Mouse (Mus musculus) urinary bladder, adult 2 months (tissue): ENCODE measurements around the gene Pde4a. TPM values are rescaled to one million over a fixed set of nuclear protein-coding genes. Genes with fewer than 3 reads are reported as not detected.
"Not testable (repeated sequence)": the region's sequence is repeated elsewhere in the genome, so short reads cannot be mapped to it uniquely, and the experiment has no call there.

Source experiments
- DNase-seq: peaks from one replicate; pipeline ENCODE4 v3.0.0; 2022; ENCODE audit warnings: low spot score
- polyA plus RNA-seq: library from polyadenylated mRNA; depleted of rRNA; stranded (reverse); fragments of >200 nt; gene quantifications from 2 replicates; pipeline ENCODE4 v1.2.3, GENCODE M21; 2012

The Pde4a gene
- polyA plus RNA-seq, 1 experiment, result 8.3 TPM

- DNase-seq, result no peak
These were observed 54.3 kb downstream of the Pde4a start for GRCm38 (mm10) chr9:21219820-21220219.

DNA sequence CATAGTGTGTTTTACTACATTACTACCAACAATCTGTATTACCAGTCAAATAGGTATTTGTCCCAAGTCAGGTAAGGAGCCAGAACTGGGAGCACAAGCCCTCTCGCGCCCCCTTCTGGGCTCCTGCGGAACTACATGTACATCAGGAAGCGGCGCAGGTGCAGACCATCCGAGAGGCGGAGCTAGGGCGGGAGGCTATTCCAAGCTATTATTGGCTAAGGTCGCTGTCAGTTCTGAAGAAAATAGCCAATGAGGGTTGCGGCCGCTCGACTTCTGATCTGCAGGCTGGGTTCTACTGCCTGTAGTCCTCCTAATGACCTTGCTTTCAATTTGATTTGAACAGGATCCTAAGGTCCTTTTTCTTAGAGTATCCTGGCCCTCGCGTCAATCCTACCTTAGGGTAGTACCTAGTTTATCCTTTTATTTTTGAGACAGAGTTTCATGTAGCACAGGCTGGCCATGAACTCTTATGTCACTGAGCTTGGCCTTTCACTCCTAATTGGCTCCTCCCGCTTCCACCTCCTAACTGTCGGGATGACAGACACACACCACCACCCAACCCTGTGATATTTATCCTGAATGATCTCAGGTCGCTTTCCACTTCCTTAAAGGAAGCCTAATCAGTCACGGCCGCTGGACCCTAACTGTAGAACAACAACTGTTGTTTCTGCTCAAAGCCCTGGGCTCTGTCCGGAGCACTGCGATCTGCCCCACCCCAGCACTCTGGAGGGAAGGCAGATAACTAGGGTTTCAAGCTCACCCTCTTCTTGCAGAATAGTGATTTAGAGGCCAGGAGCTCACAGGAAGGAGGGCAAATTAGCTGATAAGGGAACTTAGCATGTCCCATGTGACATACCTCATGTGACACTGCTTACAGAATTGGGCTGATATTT lies 55.2 kb downstream of the Pde4a start:
- peak; percentile 85 for DNase-seq

DNA sequence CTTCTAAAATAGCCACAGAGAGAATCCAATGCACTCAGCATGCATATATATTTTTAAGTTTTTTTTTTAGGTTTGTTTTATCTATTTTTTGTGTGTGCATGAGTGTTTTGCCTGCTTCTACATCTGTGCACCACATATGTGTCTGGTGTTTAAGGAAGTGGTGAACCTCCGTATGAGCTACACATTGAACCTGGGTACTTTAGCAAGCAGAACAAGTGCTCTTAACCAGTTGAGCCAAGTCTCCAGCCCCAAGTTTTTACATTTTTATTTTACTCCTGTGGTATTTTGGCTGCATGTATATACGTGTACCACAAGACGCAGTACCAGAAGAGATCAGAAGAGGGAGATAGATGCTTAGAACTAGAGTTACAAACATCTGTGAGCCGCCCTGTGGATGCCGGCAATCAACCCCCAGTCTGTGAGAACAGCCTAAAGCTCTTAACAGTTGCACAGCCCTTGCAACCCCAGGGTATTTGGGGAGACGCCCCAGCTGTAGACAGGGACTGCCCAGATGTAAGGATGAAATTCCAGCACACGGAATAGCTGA lies 55.9 kb downstream of the Pde4a start:
- no peak for DNase-seq

- DNase-seq, result not testable (repeated sequence)
These were observed 58.0 kb downstream of the Pde4a start for GRCm38 (mm10) chr9:21223490-21223889.

GRCm38 (mm10) chr9:21223906-21224305 lies 58.4 kb downstream of the Pde4a start:
- no peak for DNase-seq

GRCm38 (mm10) chr9:21224576-21225414 lies 59.3 kb downstream of the Pde4a start:
- DNase-seq, result no peak

GRCm38 (mm10) chr9:21225415-21225758 lies 59.9 kb downstream of the Pde4a start:
- no peak for DNase-seq

DNA sequence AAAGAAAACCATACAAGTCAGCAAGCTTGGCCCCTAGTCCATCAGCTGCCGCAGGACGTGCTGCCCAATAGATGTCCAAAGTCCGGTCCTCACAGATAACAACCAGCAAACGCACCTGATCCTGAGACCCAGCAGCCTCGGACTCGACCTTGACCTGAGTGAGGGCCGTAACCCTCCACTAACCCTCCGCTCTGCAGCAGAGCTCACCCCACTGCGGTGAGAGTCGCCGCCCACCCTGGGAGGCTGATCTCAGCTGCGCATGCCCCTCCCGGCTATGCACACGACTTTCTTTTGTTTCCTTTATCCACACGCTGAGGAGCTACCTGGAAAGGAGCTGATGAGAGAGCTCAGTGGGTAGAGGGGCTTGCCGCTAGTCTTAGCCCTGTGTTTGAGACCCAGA lies 61.8 kb downstream of the Pde4a start:
- no peak for DNase-seq

- DNase-seq, result no peak
These were observed 66.0 kb downstream of the Pde4a start for GRCm38 (mm10) chr9:21231551-21231950.

DNA sequence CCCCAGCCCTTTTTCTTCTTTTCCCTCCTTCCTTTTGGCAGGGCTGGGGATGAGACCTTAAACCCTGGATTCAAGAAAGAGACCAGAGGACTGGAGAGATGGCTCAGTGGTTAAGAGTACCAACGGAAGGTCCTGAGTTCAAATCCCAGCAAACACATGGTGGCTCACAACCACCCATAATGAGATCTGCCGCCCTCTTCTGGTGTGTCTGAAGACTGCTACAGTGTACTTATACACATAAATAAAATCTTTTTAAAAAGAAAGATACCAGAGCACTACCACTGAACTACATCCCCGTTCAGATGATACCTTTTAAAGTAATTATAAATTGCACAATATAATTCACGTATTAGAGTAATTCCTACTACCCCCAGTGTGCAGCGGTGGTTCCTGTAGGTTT lies 67.4 kb downstream of the Pde4a start:
- no peak for DNase-seq

- no peak for DNase-seq
These were observed 67.9 kb downstream of the Pde4a start for GRCm38 (mm10) chr9:21233366-21233765.

DNA sequence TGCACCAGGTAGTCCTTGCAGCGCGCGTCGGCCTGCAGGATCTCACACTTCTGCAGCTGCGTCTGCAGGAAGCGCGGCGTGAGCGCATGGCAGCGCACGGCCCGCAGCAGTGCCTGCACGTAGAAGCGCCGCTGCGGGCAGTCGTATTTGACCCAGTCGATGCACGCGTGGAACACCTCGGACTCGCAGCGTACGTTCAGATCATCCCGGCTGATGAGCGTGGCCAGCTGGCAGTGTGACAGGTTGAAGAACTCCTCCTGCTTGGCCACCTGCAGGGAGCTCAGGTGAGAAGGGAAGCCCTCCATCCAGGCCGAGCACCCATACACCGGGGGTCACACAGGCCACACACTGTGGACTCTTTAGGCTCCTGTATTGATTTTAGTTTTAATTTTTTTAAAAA lies 68.3 kb downstream of the Pde4a start:
- DNase-seq, result no peak

DNA sequence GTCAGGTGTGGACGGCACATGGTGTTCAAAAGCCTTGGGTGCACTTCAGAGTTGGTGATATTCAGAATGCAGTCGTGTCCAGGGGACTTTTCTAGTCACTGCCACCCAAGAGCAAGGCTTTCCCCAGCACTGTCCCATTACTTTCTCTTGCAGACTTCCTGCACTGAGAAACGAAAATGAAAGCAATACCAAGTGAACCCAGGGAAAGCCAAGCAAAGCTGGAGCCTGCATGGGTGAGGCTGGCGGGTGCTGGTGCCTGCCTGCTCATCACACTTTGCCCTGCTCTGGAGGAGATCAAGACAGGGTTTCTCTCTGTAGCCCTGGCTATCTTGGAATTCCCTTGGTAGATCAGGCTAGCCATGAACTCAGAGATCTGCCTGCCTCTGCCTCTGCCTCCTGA lies 69.8 kb downstream of the Pde4a start:
- no peak for DNase-seq

GRCm38 (mm10) chr9:21236991-21237367 lies 71.5 kb downstream of the Pde4a start:
- DNase-seq, result no peak

- no peak for DNase-seq
These were observed 72.0 kb downstream of the Pde4a start for GRCm38 (mm10) chr9:21237368-21238003.

GRCm38 (mm10) chr9:21238004-21238732 lies 72.7 kb downstream of the Pde4a start:
- DNase-seq, result no peak

GRCm38 (mm10) chr9:21238733-21239464 lies 73.4 kb downstream of the Pde4a start, which contains the start of gene Keap1:
Gene Keap1 (minus strand): TSS chr9:21239361.
- peak; percentile 88 for DNase-seq

- no peak for DNase-seq
These were observed 73.9 kb downstream of the Pde4a start for GRCm38 (mm10) chr9:21239465-21239848.

DNA sequence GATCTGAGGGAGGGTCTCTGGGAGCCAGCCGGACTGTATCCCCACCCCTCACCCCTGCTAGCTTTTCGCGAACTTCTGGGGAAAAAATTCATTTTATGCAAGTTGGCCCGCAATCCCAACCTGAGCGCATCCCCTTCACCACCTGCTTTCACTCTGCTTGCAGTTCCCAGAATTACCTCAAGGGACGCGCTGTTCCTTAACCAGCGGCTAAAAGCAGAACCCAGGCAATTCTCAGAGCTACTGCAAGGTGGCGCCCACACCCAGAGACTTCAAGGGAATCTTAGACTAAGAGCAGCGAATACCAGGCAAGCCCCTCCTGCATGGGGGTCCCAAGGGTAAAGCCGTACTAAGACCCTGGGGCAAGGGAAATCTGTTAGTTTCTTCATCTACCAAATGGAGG lies 75.8 kb downstream of the Pde4a start:
- DNase-seq, result no peak

DNA sequence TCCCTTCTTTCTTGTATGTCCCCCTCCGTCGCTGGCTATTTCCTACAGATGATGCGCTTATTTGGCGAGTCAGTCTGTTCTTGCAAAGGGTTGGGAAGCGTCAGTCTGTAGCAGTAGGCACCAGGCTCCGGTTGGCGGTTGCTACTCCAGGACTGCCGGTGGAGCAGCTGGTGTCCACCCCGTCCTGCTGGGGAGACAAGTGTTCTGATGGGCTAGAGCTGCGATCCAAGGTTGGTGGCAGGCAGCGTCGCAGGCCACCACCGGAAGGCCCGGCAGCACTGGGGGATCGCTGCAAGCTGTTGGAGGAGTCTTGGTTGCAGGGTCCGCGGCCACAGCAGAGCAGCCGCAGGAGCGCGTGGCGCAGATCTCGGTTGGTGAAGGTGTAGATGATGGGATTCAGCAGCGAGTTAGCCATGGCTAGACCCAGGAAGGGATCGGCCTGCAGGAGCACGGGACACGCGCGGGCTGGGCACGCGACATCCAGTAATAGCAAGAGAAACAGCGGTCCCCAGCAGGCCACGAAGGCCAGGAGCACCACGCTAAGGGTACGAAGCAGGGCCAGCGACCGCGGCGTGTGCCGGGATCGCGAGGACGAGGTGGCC lies 78.4 kb downstream of the Pde4a start:
- DNase-seq, result no peak
